Mouse (Mus musculus) liver, postnatal 0 days (tissue): ENCODE results near the gene Higd1b.

ENCODE experiments used
- CTCF ChIP-seq: sonication (generic); IDR thresholded peaks from 2 replicates; pipeline ENCODE4 v1.5.1; 2016; ENCODE audit warnings: antibody characterized with exemption, low read depth
- EP300 ChIP-seq: IDR thresholded peaks from 2 replicates; pipeline ENCODE4 v1.6.1; 2016; ENCODE audit warnings: antibody characterized with exemption, low read depth, mild to moderate bottlenecking

DNA sequence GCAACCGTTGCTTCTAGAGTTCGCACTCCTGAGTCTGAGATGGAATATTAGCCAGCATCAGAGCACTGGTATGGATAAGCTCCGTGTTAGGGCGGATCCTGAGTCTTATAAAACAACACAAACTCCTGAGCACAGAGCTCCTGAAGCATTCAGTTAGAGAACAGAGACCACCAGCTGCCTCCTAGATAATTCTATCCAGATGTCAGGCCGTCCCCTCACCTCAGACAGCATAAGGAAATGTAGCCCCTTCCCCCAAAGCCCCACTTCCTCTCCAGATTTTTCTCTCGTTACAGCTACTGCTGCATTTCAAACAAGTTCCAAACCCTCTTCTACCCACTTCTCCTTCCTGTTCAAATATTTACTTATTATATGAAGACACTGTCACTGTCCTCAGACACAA lies 20.3 kb downstream of the Higd1b start:
- TF ChIP-seq CTCF (no peak), EP300 (no peak)
